Mouse (Mus musculus) right cerebral cortex, postnatal 10 days (tissue): ENCODE data around the gene Shc3.

Source experiments
- DNase-seq, 2 experiments: peaks; one replicate each; pipeline ENCODE4 v3.0.0; 2021; ENCODE audit warnings: low spot score in 2 of 2

Shc3 gene

GRCm38 (mm10) chr13:51384899-51385298, 184.3 kb downstream of the Shc3 start:
- no peak for DNase-seq

DNA sequence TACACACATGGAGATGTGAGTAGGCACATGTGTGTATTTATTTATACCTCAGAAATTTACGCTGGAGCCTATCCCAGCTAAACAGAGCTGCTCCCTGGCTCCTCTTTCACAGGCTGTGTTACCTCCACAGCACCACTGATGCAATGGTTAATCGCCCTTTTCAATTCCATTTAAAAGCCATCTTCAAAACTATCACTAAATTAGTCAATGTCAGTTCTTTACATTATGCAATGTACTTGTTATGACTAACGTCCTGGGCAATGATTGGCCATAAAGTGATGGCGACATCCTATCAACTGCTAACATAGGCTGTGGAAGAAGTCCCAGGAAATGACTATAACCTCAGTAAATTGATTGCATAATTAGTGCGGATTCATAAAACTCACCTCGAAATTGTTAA, 187.7 kb downstream of the Shc3 start:
- no peak for DNase-seq
